Mouse (Mus musculus): ENCODE data around the gene Arhgap32. TPM values are rescaled to one million over a fixed set of nuclear protein-coding genes. Genes with fewer than 3 reads are reported as not detected.

Arhgap32 gene
- total RNA-seq, 2 experiments from 2014 or later = 233 to 240 TPM

Small RNA genes lying within 50 kb of the gene (microRNA-seq; reads per million reads assigned to microRNA genes)
- gene Gm44453 = 0 reads per million in 2 experiments

Other genes with a start within 250 kb of the Arhgap32 start
- gene Barx2, start 202.7 kb upstream of the Arhgap32 start, total RNA-seq (2021) = under 1 TPM; 0.71 to 0.84 TPM
- under 1 TPM; 0.23 to 0.25 TPM for gene Kcnj5, start 228.2 kb downstream of the Arhgap32 start, total RNA-seq (2021)